Mouse (Mus musculus) bone marrow, adult 2 months (tissue): ENCODE data around the gene Lst1. TPM values are rescaled to one million over a fixed set of nuclear protein-coding genes. Genes with fewer than 3 reads are reported as not detected.
A peak's percentile ranks its signal among the peaks of the same experiment; 100 is the strongest.

Experiments used
- H3K27ac ChIP-seq: fragments of 200-500 bp; 2 replicates; pipeline ENCODE4 v1.5.1; 2012; ENCODE audit warnings: low read depth, mild to moderate bottlenecking, control low read depth, inconsistent platforms, low read length; ENCODE audit not compliant: control insufficient read depth, poor library complexity, insufficient read depth
- H3K4me1 ChIP-seq: fragments of 200-500 bp; 2 replicates; pipeline ENCODE4 v1.6.1; 2011; ENCODE audit warnings: low read length; ENCODE audit not compliant: control insufficient read depth, insufficient read depth
- H3K4me3 ChIP-seq: fragments of 200-500 bp; replicated peaks from 2 replicates; pipeline ENCODE3; 2011; ENCODE audit warnings: mild to moderate bottlenecking, low read depth, low read length, control low read depth; ENCODE audit not compliant: control insufficient read depth
- CTCF ChIP-seq: fragments of 200-500 bp; IDR thresholded peaks from 2 replicates; pipeline ENCODE4 v1.5.1; 2011; ENCODE audit warnings: low read length, control low read depth; ENCODE audit not compliant: control insufficient read depth, insufficient read depth
- POLR2A ChIP-seq: fragments of 200-500 bp; IDR thresholded peaks from 2 replicates; pipeline ENCODE4 v1.6.1; 2011; ENCODE audit warnings: low read depth, mild to moderate bottlenecking, control low read depth, low read length, borderline replicate concordance; ENCODE audit not compliant: control insufficient read depth
- WGBS: fragments of 180-500 bp; shearing (Covaris S2); methylation state at CpG from one replicate; pipeline ENCODE4 v1.1.7; 2018; 5-methylcytosine and 5-hydroxymethylcytosine counted together
- polyA plus RNA-seq: library from polyadenylated mRNA; stranded (reverse); fragments of >200 nt; gene quantifications from 2 replicates; pipeline ENCODE4 v1.2.4, GENCODE M21; 2011; ENCODE audit warnings: low replicate concordance; ENCODE audit not compliant: missing spikeins, insufficient read depth, insufficient read length

Lst1 gene
- polyA plus RNA-seq, 1 experiment: 139 TPM

DNA sequence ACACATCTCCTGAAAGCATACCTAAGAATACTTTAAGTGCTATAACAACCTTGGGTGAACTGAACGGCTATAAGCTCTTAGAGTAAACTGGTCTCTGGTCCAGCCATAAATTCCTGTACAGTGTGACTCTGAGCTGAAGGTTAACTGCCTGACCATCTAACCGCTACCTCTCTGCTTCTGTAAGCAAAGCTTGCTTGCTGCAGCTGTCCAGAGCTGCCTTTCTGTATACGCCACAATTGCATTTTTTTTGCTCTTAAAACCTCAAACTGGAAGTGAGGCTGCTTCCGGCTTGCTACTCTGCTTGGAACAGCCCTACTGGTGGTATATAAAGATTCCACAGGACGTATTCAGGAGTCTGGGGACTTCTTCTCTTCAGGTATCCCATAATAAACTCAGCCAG is 44.4 kb upstream of the Lst1 start:
- Histone ChIP-seq H3K27ac (peak overlapping the region; percentile 95), H3K4me3 (no peak overlapping the region), H3K4me1 (peaks cover 9% of the 10 kb centered on the region)
- WGBS: 10% methylated on average over 5 of the region's 5 CpGs
- no peak for TF ChIP-seq POLR2A
- no peak for TF ChIP-seq CTCF

DNA sequence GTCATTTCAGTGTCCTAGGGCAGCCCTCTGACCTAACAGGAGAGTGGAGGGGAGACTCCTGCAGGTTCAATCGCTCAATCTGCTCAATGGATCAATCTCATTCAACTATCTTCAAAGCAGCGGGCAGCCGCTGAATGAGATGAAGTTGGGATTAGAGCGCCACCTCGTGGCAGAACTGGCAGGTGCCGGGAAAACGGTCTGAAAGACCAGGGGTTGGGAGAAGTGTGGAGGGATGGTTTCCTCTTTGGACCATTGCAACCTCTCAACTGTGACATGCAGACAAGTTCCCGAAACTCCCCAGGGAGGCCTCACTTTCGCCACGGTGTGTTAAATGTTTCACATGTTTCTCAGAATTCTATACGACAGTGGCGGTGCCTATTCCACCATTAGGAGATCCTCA is 43.8 kb upstream of the Lst1 start:
- WGBS: 3% methylated on average over 12 of the region's 12 CpGs
- peak; percentile 91 for TF ChIP-seq CTCF
- no peak for TF ChIP-seq POLR2A
- H3K4me1 ChIP-seq: peaks cover 9% of the 10 kb centered on the region
- peak overlapping the region; percentile 95 for H3K27ac ChIP-seq
- peak overlapping the region; percentile 52 for H3K4me3 ChIP-seq

DNA sequence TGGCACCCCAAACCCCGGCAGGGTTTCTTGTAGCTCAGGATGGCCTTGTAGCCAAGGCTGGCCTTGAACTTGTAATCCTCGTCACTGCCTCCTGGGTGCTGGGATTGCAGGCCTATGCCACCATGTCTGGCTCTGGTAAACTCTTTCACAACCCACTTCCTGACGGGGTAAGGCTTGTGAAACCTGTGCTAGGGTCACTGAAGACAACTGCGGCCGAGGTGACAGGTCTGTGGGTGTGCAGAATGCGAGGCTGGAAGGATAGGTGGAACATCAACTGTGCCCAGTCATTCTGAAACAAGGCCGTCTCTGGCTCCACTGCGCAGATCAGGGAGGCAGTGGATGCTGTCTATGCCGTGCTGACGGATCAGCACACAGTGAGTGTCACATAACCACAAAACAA is 42.8 kb upstream of the Lst1 start:
- Histone ChIP-seq H3K4me1 (peaks cover 11% of the 10 kb centered on the region), H3K27ac (peak overlapping the region; percentile 82), H3K4me3 (peak overlapping the region; percentile 31)
- TF ChIP-seq CTCF: no peak
- TF ChIP-seq POLR2A: no peak
- WGBS: 40% methylated on average over 10 of the region's 10 CpGs

DNA sequence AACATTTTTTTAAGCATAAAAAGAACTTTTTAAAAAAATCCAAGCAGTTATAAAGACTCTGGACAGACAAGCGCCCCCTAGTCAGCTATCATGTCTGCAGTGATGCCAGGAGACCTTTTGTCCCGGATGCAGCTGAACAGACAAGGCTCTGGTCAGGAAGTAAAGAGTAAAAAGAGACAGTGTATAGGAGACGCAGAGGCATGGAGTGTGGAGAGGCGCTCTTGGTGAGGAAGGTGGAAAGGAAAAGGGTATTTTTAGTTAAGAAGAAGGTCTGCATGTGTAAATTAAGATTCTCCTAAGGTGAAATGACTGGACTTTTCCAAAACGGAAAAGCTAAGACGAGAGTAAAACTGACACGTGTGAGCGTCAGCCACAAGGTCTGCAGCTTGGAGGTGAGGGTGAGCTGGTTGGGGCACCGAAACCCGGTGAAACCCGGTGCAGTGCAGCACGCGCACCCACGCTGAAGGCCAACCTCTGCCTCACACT is 38.4 kb upstream of the Lst1 start:
- Histone ChIP-seq H3K27ac (no peak overlapping the region), H3K4me3 (no peak overlapping the region), H3K4me1 (peaks cover 16% of the 10 kb centered on the region; the same call in 1 of the 2 replicates)
- TF ChIP-seq POLR2A (no peak), CTCF (no peak)
- 68% methylated on average over 14 of the region's 14 CpGs for WGBS

DNA sequence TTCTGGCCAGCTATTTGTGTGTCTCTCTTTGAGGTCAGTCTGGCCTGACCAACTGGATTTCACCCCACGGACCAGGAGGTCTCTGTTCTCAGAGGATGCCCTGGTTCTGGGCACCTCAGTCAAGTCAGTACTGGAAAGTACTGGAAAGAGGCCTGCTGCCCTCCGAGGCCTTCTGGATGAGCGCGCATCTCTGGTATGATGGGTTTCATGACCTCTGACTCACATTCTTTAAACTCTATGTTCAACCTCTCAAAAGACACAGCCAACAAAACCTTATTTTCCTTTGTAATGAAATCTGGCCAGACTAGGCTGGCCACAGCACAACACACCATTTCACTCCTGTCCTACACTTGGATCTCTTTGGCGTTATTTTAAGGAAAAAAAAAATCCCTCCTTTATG is 37.2 kb upstream of the Lst1 start:
- Histone ChIP-seq H3K27ac (no peak overlapping the region), H3K4me1 (peaks cover 12% of the 10 kb centered on the region), H3K4me3 (no peak overlapping the region)
- no peak for TF ChIP-seq CTCF
- no peak for TF ChIP-seq POLR2A
- WGBS: 89% methylated on average over 5 of the region's 5 CpGs

DNA sequence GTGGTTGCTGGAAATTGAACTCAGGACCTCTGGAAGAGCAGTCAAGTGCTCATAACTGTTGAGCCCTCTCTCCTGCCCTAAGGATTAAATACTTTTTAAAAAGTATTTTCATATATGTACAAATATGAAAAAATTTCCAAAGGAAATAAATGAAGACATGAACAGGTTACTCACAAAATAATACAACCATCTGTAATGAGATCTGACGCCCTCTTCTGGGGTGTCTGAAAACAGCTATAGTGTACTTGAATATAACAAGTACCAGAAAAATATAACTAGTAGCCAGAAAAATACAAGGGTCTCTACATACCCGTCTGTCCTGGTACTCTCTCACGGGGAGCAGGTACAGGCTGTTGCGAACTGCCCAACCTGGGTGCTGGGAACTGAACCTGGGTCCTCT is 36.4 kb upstream of the Lst1 start:
- Histone ChIP-seq H3K4me3 (no peak overlapping the region), H3K27ac (no peak overlapping the region), H3K4me1 (peaks cover 14% of the 10 kb centered on the region)
- WGBS: 86% methylated on average over 4 of the region's 4 CpGs
- TF ChIP-seq CTCF (no peak), POLR2A (no peak)

DNA sequence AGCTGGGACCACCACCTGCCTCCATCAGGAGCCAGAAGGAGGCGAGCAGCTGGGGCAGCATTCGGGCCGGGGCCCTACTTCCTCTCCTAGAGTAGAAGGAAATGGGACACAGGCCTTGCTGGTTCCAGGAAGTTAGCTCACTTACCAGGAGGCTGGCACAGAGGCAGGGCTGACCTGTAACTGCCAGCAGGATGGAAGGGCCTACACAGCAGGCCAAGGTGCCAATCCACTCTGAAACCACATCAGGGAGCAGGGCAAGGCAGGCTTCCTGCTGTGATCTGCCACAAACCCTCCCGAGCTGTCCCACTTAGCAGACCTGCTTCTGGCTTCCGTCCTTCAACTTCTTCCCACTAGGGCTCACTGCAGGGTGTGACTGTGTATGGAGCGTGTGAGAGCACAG is 34.1 kb upstream of the Lst1 start:
- WGBS: 15% methylated on average over 6 of the region's 6 CpGs
- Histone ChIP-seq H3K27ac (peak overlapping the region; percentile 46), H3K4me1 (peaks cover 20% of the 10 kb centered on the region), H3K4me3 (no peak overlapping the region)
- TF ChIP-seq CTCF (no peak), POLR2A (no peak)

DNA sequence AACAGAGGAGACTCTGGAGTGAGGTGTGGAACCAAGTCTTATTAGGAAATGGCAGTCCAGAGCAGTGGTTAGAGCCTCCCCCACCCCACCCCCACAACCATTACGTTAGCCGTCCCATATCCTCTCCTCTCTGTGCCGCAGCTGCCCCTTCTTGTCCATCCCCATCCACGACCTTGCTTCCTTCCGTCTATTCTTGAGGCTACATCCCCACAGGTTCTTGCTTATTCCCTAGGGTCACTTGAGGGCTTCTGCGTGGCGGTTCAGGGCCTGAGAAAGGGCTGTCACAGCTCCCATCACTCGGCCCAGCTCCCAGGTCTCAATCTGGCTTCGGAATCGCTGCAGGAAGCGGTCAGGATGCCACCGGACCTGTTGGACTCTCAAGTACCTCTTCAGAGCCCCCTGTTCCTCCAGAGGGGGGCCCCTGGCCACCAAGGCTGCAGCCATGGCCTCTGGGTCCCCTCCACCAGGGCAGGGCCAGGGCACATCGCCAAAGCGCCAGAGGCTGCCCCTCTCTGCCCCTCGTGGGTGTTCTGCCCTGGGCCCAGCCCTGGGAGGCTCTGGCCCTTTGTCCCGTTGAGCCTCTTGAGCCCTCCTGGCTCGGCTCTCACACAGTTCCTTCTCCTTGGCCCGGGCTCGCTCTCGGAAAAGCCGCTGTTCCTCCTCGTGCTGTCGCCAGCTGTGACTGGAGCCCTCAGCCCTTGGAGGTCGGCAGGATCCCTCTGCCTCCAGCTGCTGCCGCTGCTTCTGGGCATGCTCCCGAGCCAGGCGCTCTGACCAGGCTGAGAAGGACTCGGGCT is 32.1 kb upstream of the Lst1 start, which contains the start of gene Gm16181:
Gene Gm16181 (plus strand): TSS at position 679 of the 797 bp plus-strand sequence.
- WGBS: 45% methylated on average over 28 of the region's 28 CpGs
- H3K4me1 ChIP-seq: peaks cover 15% of the 10 kb centered on the region
- TF ChIP-seq POLR2A (no peak; the same call in 1 of the 2 replicates), CTCF (no peak)
- H3K27ac ChIP-seq: peak within 1 kb of the TSS; percentile 85
- no peak within 1 kb of the TSS for H3K4me3 ChIP-seq
